Mouse (Mus musculus): ENCODE data around the gene Bpifa6. TPM values are rescaled to one million over a fixed set of nuclear protein-coding genes. Genes with fewer than 3 reads are reported as not detected.

Gene Bpifa6
- polyA plus RNA-seq (2015; fragmentation: Nextera tagmentation; extraction: Ambion mirVana), result not detected in 2 replicates

DNA sequence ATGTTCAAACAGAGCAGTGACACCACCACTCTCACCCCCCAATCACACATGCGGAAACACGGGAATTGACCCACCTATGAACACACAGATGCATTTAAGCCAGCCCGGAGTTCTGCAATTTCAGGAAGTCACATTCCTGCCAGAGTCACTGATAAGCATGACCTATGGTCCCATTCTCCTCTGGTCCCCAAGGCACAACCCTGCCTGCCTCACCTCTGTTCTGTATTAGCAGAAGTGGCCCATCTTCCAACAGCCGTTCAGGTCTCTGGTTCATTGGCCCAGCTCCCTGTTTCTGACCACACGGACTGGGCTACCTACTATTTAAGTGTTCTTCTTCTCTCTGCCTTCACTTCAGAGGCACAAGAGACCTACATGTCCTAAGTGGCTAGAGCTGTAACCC lies at the start of gene Bpifa6:
Bpifa6 (plus strand) TSS at position 364 of the 400 bp plus-strand sequence.
- Histone ChIP-seq H3K27me3 (replicated peaks) (no peaks in the 10 kb centered on the region), H3K4me2 (no peak within 1 kb of the TSS), H3K9ac (no peak within 1 kb of the TSS), H3K9me3 (no peaks in the 10 kb centered on the region), H3K4me3 (no peak within 1 kb of the TSS), H3K36me3 (replicated peaks) (no peaks in the 10 kb centered on the region), H3K27ac (no peak within 1 kb of the TSS), H3K4me1 (no peaks in the 10 kb centered on the region)
- ATAC-seq (replicated peaks), result no peak
- WGBS, result 90% methylated on average over 5 of the region's 5 CpGs

DNA sequence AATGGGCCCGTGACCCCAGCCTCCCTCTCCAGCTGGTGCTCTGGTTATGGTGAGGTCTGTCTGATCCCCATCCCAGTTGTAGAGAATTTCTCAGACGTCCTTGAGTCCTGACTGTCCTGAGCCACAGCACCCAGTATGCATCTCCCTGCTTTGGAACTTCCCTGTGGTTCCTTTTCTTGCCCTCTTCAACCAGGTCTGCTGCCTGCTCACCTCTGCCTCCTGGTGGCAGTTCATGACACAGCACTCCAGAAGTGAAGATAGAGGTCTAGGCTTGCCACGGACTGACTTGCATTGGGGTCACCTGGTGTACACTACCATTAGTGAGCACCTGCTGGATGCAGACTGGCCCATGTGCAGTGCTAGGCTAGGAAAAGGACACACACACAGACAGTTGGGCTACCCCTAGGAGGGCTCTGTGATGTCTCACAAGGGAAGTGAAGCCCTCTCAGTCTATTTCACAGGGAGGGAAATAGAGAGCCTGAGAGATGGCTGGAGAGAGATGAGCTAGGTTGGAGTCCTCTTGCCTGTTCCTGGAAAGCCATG lies 44.8 kb upstream of the Bpifa6 start:
- H3K4me1 ChIP-seq, result peaks cover 6% of the 10 kb centered on the region
- H3K36me3 ChIP-seq (replicated peaks), result no peaks in the 10 kb centered on the region
- H3K9me3 ChIP-seq, result no peaks in the 10 kb centered on the region
- H3K4me2 ChIP-seq, result no peak overlapping the region
- no peak for ATAC-seq (replicated peaks)
- H3K4me3 ChIP-seq, result no peak overlapping the region
- no peaks in the 10 kb centered on the region for H3K27me3 ChIP-seq (replicated peaks)
- 43% methylated on average over 3 of the region's 3 CpGs for WGBS
- no peak overlapping the region for H3K27ac ChIP-seq
- no peak overlapping the region for H3K9ac ChIP-seq

DNA sequence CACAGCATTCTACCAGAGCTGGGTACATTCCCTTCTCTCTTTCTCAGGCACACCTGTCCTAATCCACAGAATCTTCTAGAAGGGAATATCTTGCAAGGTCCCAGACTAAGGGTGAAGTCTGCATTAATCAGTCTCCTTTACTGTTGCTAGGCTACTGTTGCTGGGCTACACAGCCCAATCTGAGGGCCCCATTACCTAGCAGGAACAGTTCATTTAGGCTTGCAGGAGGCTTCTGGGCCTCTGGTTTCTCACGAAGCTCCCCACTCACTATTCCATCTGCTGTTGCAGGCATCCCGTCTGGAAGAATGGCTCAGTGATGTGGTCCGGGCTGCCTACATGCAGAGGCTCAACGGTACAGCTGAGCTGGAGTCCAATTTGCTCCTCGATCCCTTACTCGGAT lies 43.6 kb upstream of the Bpifa6 start:
- ATAC-seq (replicated peaks), result peak; percentile 70; the same call in 1 of the 2 replicates
- H3K27ac ChIP-seq, result no peak overlapping the region; the same call in 1 of the 2 replicates

DNA sequence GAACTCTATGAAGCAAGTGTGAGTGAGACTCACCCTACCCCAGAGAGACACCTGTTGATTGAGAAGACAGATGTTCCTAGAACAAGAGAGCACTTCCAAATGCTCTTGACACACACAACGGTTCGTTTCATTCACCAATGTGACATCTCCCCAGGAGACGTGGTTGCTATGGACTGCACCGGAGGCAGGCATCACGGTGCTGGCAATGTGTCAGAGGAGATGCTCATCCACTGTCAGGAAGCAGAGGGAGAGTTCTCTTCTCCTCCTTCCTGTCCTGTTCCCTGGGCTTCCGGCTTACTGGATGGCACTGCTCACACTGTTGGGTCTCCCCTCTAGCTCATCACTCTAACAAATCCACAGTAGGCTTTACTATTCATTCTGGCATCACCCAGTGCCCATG lies 41.4 kb upstream of the Bpifa6 start:
- no peaks in the 10 kb centered on the region for H3K9me3 ChIP-seq
- WGBS, result 66% methylated on average over 6 of the region's 6 CpGs
- H3K9ac ChIP-seq, result no peak overlapping the region
- ATAC-seq (replicated peaks), result no peak
- no peak overlapping the region for H3K4me2 ChIP-seq
- no peak overlapping the region for H3K4me3 ChIP-seq
- no peak overlapping the region for H3K27ac ChIP-seq
- H3K27me3 ChIP-seq (replicated peaks), result no peaks in the 10 kb centered on the region
- H3K36me3 ChIP-seq (replicated peaks), result no peaks in the 10 kb centered on the region
- peaks cover 6% of the 10 kb centered on the region for H3K4me1 ChIP-seq

More for the DNA sequence above, 43.6 kb upstream of the Bpifa6 start:
- no peak overlapping the region for H3K9ac ChIP-seq
- H3K4me2 ChIP-seq, result no peak overlapping the region
- no peaks in the 10 kb centered on the region for H3K27me3 ChIP-seq (replicated peaks)
- WGBS, result 47% methylated on average over 6 of the region's 6 CpGs
- no peak overlapping the region for H3K4me3 ChIP-seq
- H3K9me3 ChIP-seq, result no peaks in the 10 kb centered on the region
- no peaks in the 10 kb centered on the region for H3K36me3 ChIP-seq (replicated peaks)
- peaks cover 6% of the 10 kb centered on the region for H3K4me1 ChIP-seq

DNA sequence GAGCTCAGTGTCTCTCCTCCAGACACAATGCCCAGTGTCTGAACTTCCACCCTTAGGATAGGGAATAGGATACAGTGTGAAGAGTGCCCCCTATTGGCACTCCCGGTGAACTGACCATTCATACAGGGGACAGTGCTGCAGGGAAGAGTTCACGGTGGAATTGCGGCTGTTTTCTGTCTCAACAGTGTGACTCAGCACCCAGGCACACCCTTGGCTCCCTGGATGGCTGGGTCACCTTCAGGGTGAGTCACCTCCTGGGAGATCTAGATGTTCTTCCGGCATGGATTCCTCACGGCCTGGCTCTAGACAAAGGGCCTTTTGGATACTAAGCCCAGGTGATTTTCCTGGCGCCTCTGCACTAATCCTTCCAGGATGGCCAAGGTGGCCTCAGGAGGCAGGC lies 39.4 kb upstream of the Bpifa6 start:
- H3K36me3 ChIP-seq (replicated peaks), result no peaks in the 10 kb centered on the region
- WGBS, result 91% methylated on average over 6 of the region's 6 CpGs
- no peak for ATAC-seq (replicated peaks)

DNA sequence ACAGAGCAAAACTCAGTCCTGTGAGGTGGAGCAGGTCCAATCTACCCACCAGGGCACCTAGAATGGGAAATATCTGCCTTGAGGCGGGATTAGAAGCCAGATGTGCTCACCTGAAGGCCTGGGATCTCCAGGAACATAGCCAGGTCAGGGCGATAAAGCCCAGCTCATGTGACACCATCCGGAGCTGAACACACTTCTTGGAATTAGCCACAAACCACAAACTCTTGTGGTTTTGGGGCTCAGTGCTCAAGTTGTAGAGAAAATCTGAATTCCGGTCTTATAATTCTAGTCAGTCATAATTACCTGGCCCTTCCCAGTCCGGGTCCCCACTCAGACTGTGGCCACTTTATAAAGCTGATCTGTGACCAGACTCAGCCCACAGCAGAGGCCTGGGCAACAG lies 36.9 kb upstream of the Bpifa6 start, which contains the start of gene Bpifb4:
Bpifb4 (plus strand) TSS at position 370 of the 400 bp plus-strand sequence.
- H3K27me3 ChIP-seq (replicated peaks), result no peaks in the 10 kb centered on the region
- H3K4me2 ChIP-seq, result no peak within 1 kb of the TSS
- H3K36me3 ChIP-seq (replicated peaks), result no peaks in the 10 kb centered on the region
- H3K9me3 ChIP-seq, result no peaks in the 10 kb centered on the region
- H3K27ac ChIP-seq, result no peak within 1 kb of the TSS
- H3K4me1 ChIP-seq, result no peaks in the 10 kb centered on the region
- 86% methylated on average over 5 of the region's 5 CpGs for WGBS
- H3K4me3 ChIP-seq, result no peak within 1 kb of the TSS
- H3K9ac ChIP-seq, result no peak within 1 kb of the TSS
- no peak for ATAC-seq (replicated peaks)

More for the DNA sequence above, 39.4 kb upstream of the Bpifa6 start:
- no peak overlapping the region for H3K4me3 ChIP-seq
- H3K4me2 ChIP-seq, result no peak overlapping the region
- no peaks in the 10 kb centered on the region for H3K27me3 ChIP-seq (replicated peaks)
- H3K4me1 ChIP-seq, result peaks cover 6% of the 10 kb centered on the region
- H3K27ac ChIP-seq, result no peak overlapping the region
- H3K9ac ChIP-seq, result no peak overlapping the region
- H3K9me3 ChIP-seq, result no peaks in the 10 kb centered on the region

DNA sequence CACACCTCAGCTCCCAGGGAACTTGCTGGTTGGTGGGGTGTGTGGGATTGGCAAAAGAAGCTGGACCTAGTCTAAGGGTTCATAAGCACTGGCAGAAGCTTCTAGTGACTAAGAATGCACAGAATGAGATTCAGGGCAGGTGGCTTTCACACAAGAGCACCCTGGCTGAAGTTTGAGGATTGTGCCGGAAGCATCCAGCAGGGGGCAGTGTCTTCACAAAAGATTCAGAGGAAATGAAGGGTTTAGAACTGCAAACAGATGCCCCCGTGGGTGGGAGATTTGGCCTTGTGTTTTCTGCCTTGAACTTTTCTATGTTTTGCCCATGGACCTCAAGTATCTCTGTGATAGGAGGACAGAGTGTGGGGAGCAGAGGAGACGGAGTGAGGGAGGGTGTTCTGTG lies 31.2 kb upstream of the Bpifa6 start:
- H3K4me3 ChIP-seq, result no peak overlapping the region
- 35% methylated on average over 3 of the region's 3 CpGs for WGBS
- H3K27me3 ChIP-seq (replicated peaks), result no peaks in the 10 kb centered on the region
- ATAC-seq (replicated peaks), result no peak
- H3K4me1 ChIP-seq, result no peaks in the 10 kb centered on the region
- H3K4me2 ChIP-seq, result no peak overlapping the region
- H3K36me3 ChIP-seq (replicated peaks), result no peaks in the 10 kb centered on the region
- no peaks in the 10 kb centered on the region for H3K9me3 ChIP-seq
- H3K27ac ChIP-seq, result no peak overlapping the region
- no peak overlapping the region for H3K9ac ChIP-seq

DNA sequence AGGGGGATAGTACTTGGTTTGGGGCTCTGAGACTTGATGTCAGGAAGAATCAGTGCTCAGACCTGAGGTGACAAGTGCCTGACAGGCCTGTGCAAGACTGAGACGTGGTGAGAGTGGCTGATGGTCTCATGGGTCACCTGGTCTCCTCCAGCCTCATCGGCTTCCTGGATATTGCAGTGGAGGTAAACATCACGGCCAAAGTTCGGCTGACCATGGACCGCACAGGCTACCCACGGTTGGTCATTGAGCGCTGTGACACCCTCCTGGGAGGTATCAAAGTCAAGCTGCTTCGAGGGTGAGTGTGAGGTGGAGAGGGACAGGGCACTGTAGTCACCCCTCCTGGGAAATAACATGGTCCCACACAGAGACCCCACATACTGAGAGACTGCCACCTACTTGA lies 30.2 kb upstream of the Bpifa6 start:
- H3K9me3 ChIP-seq, result no peaks in the 10 kb centered on the region
- no peak overlapping the region for H3K4me2 ChIP-seq
- ATAC-seq (replicated peaks), result no peak
- no peak overlapping the region for H3K4me3 ChIP-seq
- no peaks in the 10 kb centered on the region for H3K27me3 ChIP-seq (replicated peaks)
- WGBS, result 88% methylated on average over 8 of the region's 8 CpGs
- no peaks in the 10 kb centered on the region for H3K4me1 ChIP-seq
- H3K36me3 ChIP-seq (replicated peaks), result no peaks in the 10 kb centered on the region
- no peak overlapping the region for H3K9ac ChIP-seq
- H3K27ac ChIP-seq, result no peak overlapping the region

DNA sequence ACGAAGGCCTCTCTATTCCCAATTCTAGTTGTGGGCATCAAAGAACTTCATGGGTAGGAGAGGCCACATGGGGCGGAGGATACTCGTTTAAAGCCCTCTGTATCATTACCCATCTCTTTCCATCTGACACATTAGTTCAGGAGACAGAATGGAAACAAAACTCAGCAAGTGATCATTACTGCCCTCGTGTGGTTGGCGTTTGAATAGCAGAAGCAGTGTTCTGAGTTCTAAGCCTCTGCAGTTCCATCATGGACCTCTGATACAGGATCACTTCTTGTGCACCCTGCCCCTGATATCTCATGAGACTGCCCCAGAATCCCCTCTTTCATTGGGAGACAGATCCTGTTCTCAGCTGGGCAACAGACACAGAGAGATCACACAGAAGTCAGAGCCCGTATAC lies 21.8 kb upstream of the Bpifa6 start:
- Histone ChIP-seq H3K27ac (no peak overlapping the region), H3K4me3 (no peak overlapping the region), H3K27me3 (replicated peaks) (no peaks in the 10 kb centered on the region), H3K4me1 (no peaks in the 10 kb centered on the region), H3K9me3 (no peaks in the 10 kb centered on the region), H3K36me3 (replicated peaks) (no peaks in the 10 kb centered on the region), H3K4me2 (no peak overlapping the region), H3K9ac (no peak overlapping the region)
- 27% methylated on average over 6 of the region's 6 CpGs for WGBS
- peak; percentile 20; the same call in 1 of the 2 replicates for ATAC-seq (replicated peaks)

DNA sequence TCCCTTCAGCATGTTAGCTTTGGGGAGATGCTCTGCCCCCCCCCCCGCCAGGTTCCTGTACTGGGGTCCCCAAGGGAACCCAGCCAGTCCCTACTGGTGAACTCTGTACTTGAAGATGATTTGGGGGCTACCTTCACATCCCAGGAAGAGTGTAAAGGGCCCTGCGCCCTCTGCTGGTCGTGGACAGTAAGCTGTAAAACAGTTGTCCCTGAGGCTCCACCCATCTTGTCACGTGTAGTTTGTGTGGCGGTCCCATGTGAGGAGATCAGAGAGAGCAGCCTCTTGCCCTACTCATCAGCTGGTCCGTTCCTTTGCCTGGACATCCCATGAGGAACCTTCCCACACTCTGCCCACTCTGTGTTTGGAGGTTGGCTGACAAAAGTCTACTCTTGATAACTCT lies 20.9 kb upstream of the Bpifa6 start:
- no peak overlapping the region for H3K9ac ChIP-seq
- 6% methylated on average over 6 of the region's 6 CpGs for WGBS
- no peak for ATAC-seq (replicated peaks)
- no peak overlapping the region for H3K27ac ChIP-seq
- no peaks in the 10 kb centered on the region for H3K4me1 ChIP-seq
- H3K9me3 ChIP-seq, result no peaks in the 10 kb centered on the region
- no peak overlapping the region for H3K4me2 ChIP-seq
- H3K4me3 ChIP-seq, result no peak overlapping the region
- H3K27me3 ChIP-seq (replicated peaks), result no peaks in the 10 kb centered on the region
- H3K36me3 ChIP-seq (replicated peaks), result no peaks in the 10 kb centered on the region

DNA sequence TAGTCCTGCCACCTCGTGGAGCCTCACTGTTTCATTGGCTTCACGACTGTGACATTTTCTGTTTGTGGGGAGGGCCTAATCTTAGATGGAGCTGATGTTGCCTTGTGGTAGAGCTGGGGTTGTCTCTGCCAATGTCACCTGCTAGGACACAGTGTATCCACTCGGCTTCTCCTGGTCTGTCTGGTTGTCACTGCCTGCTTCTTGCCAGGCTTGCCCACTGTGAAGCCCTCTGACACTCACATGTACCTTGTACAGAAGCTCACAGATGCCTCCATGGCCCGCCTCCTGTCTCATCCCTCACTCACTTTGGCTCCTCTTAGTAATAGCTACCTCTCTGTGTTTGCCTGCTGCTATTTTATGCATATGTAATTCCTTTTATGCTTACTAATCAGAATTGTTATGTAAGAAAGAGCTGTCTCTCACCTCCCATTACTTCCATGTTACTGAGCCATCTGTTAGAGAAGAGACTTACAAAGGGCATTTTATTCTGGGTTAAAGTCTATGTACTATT lies 11.9 kb upstream of the Bpifa6 start:
- Histone ChIP-seq H3K4me2 (no peak overlapping the region), H3K36me3 (replicated peaks) (no peaks in the 10 kb centered on the region), H3K9ac (no peak overlapping the region), H3K4me1 (no peaks in the 10 kb centered on the region), H3K9me3 (no peaks in the 10 kb centered on the region), H3K4me3 (no peak overlapping the region), H3K27ac (no peak overlapping the region), H3K27me3 (replicated peaks) (no peaks in the 10 kb centered on the region)
- no peak for ATAC-seq (replicated peaks)
- 70% methylated on average over 4 of the region's 4 CpGs for WGBS

DNA sequence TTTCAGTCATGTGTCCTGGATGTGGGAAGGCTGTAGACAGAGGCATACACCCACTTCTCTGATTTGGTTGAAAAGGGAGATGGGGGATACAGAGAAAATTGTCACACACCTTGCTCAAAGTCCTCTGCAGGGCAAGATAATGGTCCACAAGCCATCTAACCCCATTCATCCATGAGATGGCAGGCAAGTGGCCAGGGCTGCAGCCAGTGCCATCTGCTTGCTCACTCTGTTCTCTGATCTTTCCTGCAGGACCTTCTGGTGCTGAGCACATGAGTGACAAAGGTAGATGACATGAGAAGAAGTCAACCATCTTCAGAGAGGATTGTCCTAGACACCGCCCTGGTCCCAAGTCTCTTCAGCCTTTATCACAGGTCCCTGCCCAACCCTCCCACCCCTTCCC lies 11.4 kb upstream of the Bpifa6 start:
- Histone ChIP-seq H3K27ac (no peak overlapping the region), H3K9ac (no peak overlapping the region), H3K36me3 (replicated peaks) (no peaks in the 10 kb centered on the region), H3K27me3 (replicated peaks) (no peaks in the 10 kb centered on the region), H3K4me2 (no peak overlapping the region), H3K9me3 (no peaks in the 10 kb centered on the region), H3K4me1 (no peaks in the 10 kb centered on the region), H3K4me3 (no peak overlapping the region)
- 94% methylated on average over 1 of the region's 1 CpGs for WGBS
- ATAC-seq (replicated peaks), result no peak

DNA sequence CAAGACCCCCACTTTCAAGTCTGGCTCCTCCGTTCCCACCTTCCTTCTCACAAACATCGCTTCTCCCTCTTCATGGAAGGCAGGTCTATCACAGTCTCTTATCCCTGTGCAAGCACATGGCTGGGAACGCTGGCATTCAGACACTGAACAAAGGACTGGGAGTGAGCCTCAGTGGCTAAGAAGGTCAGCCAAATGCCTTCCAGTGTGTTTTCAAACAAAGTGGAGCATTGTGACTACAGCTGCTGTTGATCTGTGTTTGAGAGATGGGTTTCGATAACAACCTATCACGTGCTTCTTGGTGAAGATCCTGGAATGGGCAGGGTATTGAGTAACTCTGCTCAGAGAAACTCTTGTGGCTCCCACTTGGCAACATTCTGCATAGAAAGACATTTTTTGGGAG lies 4.5 kb upstream of the Bpifa6 start:
- H3K9me3 ChIP-seq, result no peaks in the 10 kb centered on the region
- 57% methylated on average over 5 of the region's 5 CpGs for WGBS
- no peaks in the 10 kb centered on the region for H3K27me3 ChIP-seq (replicated peaks)
- H3K4me2 ChIP-seq, result no peak overlapping the region
- H3K36me3 ChIP-seq (replicated peaks), result no peaks in the 10 kb centered on the region
- no peak overlapping the region for H3K27ac ChIP-seq
- H3K9ac ChIP-seq, result no peak overlapping the region
- no peak for ATAC-seq (replicated peaks)
- no peaks in the 10 kb centered on the region for H3K4me1 ChIP-seq
- H3K4me3 ChIP-seq, result no peak overlapping the region

All from midbrain, embryonic 15.5 days (tissue).